Mouse (Mus musculus) mature B cell (primary cell): Measurements from ENCODE around the gene Kras.

Experiments used
- in situ Hi-C: fragments of 300-500 bp; cut with MboI; formaldehyde crosslinking; loops from 2 replicates; pipeline ENCODE4 v1.14.3; 2019

The Kras gene

DNA sequence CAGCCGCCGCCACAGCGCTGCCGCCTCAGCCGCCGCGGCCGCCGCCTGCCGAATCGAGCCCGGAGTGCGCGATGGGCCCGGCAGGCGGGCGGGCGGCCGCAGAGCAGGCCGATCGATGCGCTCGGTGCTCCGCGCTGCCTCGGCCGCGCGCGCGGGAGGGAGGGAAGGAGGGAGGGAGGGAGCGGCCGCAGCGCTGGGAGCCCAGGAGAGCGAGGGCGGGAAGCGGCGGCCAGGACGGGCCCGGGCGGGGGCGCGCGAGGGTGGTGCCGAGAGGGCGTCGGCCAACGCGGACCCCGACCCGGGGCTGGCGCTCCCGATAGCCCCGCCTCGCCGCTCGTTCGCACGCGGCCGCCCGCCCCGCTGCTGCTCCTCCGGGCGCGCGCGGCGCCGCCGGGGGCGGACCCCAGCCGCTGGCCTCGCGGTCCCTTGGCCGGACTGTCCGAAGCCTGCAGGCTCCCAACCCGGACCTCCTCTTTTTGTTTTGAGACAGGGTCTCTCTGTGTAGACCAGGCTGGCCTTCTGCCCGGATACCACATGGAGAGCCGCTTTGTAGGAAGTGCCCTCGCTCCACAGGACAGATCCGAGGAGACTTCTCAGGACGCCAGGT lies at the start of gene Kras:
Gene Kras (minus strand): TSS at position 55 of the 607 bp plus-strand sequence.
- in situ Hi-C loops = no loop called here

GRCm38 (mm10) chr6:145297626-145298025 lies 47.6 kb upstream of the Kras start:
- in situ Hi-C loops = no loop called here

DNA sequence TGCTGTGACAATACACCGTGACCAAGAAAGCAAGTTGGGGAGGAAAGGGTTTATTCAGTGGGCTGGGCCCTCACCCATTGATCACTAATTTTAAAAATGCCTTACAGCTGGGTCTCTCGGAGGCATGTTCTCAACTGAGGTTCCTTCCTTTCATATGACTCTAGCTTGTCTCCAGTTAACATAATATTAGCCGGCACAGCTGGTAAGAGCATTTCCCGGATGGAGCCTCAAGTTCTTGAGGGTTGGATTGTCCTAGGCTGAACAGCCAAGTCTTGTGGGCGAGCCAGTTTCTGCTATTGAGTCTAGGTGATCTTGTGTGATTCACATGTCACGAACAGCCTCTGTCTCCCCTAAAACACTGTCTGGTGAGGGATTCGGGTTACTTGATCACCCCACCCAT lies 46.9 kb upstream of the Kras start:
- in situ Hi-C loops = no loop called here

DNA sequence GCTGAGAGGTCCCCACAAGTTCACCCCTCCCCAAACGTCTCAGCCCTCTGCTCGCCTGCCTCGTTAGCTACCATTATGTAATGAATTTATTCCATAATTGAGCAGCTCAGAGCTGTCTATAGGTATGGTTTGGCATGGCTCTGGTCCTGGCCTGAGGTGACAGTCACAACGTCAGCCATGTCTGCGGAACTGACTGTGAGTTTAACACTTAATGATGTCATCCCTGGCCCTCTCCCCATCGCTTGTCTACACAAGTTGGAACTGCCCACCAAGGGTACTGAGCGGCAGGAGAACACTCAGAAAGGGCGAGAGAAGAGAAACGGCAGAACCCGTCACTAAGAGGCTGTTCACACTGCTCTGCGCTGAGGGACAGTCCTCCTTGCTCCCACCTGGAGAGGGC lies 45.1 kb upstream of the Kras start:
- in situ Hi-C loops = no loop called here

DNA sequence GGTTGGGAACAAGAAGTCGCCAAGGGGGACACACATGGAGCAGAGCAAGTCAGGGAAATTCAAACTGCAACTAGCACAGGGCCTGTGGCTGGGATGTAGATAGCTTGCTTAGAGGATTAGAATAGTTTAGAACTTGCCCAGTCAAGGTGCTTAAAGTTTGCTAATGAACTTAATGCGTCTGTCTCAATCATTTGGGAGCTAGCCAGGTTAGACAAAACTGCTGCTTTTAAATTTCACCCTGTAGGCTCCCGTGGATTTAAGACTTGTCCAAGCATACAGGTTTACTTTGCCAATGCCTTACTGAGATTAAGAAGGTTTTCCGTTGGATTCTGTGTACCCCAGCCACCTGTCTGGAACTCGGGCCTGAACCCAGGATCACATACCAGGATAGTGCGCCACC lies 43.1 kb upstream of the Kras start:
- in situ Hi-C loops = no loop called here

DNA sequence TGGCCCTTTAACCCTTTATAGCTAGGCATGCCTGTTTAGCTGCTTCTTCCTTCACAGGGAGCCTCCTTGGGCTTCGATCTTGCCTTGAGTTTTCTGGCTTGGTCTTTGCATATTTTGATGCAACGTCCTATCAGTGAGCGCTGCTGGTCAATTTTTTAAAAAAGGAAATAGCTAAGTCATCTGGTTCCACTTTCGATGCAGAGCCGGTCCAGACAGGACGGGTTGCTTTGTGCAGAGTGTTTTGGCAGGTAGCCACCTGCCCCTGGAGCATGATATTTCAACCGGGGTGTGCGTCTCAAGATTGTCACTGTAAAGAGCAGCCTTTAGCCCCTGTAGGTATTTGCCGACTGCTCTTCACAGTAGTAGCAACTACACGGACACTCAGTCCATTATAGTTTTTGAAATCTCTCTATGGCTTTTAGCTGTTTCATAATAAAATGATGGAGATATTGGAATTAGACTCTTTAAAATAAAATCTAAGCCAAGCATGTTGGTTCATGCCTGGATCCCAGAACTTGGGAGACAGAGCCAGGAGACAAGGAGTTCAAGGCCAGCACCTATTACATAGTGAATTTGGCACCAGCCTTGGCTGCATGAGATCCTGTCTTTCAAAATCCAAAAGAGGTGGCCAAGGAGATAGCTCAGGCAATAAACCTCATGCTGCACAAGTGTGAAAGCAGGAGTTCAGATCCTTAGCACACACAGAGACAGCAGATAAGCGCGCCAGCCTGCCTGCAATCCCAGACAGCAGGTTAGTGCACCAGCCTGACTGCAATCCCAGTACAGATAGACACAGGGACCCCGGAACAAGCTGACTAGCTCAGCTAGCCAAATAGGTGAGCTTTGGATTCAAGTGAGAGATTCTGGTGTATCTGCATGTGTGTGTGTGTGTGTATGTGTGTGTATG lies 41.6 kb upstream of the Kras start:
- in situ Hi-C loops = no loop called here

DNA sequence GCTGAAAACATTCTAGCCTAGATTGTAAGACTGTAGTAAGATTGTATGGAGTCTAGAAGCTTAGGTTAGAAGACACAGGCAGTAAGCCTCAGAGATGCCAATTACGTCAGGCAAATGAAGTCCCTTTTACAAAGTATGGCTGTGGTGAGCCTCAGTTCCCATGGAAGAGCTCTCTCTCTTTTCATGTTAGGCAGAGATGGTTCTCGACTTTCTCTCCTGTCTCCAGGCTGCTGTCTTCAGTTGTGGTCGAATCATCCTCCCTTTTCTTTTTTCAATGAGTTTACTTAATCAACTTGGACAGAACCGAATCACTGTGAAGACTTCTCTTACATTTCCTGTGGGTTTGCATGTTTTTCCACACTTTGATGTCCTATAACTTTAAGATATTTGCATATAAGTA lies 35.6 kb upstream of the Kras start:
- in situ Hi-C loops = no loop called here

- in situ Hi-C loops = no loop called here
Observed at GRCm38 (mm10) chr6:145284286-145284685, 34.2 kb upstream of the Kras start.

DNA sequence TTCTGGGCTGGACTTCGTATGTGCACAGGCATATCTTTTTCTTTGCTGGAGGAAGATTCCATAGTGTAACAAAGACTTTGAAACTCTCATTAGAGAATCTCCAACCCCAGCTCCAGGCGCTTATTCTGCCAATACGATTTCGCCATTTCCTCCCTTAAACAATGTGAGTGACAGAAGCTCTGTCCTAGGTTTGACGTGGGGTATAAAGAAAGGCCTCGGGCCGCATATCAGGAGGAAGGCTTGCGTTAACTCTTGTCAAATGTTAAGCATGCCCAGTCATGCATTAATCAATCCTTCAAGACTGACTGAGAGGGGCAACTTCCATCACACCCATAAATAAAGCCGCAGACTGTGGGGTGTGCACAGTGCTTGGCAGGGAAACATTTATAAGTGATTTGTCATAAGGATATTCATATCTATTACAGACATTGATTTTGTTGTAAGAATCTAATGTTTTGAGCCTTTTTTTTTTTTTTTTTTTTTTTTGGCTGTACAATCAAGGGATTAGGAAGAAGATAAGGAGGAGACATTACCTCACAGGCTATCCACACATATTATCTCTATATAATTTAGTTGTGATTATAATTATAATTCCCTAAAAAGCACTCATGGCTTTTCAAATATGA lies 27.2 kb upstream of the Kras start:
- in situ Hi-C loops = no loop called here

DNA sequence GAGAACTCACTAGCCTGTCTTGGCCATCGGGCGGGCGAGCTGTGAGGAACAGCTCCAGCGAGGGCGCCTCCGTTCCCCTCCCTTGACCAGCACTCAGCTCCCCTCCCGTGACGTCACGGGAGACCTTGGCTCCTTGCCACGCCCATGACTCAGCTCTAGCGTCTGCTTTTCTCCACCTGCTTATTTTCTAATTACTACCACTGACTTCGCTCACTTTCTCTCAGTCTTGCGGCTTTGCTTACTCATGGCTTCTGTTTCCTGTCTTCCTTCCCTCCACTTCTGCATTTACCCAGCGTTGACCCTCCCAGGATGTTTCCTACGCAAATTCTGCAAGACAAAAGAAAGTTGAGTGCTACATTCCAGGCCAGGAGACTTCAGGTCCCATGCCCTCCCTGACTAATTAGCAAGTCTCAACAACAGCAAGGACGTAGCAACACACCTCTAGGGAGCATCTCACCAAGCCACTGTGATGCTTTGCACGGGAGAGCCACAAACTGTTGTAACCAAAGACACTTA lies 26.3 kb upstream of the Kras start:
- in situ Hi-C loops = no loop called here

- in situ Hi-C loops = no loop called here
Observed at GRCm38 (mm10) chr6:145275586-145276219, 25.7 kb upstream of the Kras start.

DNA sequence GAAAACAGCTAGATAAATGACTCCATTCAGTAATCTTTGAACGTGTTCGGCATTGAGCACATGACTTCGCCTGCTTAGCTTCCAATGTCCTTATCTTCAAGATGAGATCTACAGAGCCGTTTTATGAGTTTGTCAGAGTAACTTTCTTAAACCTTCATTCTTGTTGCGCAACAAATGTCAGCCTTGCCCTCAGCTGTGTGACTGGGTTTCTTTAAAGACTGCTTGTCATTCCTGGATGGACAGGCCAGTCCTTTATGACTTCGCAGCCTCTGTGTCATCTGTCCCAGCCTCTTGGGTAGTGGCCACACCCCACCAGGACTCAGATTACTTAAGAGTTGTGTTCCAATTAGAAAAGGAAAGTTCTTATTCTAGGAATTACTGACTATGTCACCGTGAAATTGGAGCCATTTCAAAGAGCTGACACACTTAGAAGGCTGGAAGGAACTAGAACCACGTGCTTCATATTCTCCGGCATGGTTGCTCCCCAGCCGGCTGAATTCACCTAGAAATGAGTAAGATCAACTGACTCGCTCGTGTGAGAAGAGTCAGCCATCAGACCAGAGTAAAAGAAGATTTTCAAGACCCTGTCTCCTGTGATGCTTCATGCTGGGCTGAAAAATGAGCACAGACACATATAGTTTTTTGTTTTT lies 24.1 kb upstream of the Kras start:
- in situ Hi-C loops = no loop called here

- in situ Hi-C loops = no loop called here
Observed at GRCm38 (mm10) chr6:145272142-145272937, 22.3 kb upstream of the Kras start.

DNA sequence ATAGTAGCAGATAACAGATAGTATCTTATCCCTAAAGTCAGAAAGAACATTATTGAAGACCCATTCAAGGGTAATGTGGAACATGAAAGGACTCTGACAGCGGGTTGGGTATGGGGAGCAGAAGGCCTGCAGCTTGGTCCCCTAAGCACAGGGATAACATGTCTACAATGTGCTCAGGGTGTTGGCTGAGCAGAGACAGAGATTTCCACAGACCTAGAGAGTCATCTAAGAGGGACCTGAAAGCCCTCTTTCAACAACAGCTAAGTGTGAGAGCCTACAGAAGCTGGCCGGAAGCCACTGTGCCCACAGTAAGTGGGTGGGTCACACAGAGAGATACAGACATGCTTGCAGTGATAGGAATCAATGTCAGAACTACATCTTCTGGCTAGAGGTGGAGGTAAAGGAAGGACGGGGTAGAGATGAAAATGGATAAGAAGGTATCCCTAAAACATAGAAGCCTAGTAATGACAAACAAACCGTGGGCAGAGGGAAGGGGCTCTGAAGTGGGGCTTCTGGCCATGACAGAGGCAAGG lies 19.3 kb upstream of the Kras start:
- in situ Hi-C loops = no loop called here

GRCm38 (mm10) chr6:145267692-145268091 lies 17.7 kb upstream of the Kras start:
- in situ Hi-C loops = no loop called here

- in situ Hi-C loops = no loop called here
Observed at GRCm38 (mm10) chr6:145262314-145262713, 12.3 kb upstream of the Kras start.

GRCm38 (mm10) chr6:145256701-145257073 lies 6.6 kb upstream of the Kras start:
- in situ Hi-C loops = no loop called here

DNA sequence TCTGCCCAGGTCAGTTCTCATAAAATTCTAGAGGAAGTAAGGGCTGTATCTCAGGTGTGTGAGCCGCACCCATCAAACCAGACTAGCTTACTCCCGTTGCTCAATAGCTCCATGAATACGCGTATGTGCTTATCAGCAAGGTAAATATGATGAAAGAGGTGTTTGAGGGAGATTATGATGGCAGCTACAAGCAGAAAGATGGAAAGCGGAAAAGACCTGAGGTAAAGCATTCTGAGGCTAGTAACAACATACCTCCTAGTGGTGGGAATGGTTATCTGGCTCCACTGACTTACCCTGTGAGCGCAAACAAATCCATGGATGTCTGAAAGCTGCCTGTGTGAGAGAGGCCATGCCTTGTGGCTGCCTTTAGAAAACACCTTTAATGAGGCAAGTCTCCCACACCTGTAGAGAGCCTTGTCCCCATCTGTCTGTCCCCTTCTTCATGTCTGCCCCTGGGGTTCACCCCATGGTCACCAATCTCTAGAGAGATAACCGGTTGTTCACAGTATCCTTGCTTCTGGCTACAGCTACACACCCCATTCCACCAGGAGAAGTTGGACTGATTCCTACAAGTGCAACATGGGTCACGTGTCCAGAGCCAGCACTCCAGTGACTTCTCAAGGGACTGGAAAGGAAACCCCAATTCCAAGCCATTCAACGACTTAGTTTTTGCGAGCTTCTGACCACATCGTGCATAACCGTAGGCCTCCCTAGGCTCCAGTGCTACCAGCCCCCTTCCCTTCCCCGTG lies 6.1 kb upstream of the Kras start:
- in situ Hi-C loops = no loop called here

GRCm38 (mm10) chr6:145250820-145251219 lies 781 bp upstream of the Kras start:
- in situ Hi-C loops = no loop called here
